Mouse (Mus musculus) layer of hippocampus, adult 2 months (tissue): ENCODE data around the gene Cpm. TPM values are rescaled to one million over a fixed set of nuclear protein-coding genes. Genes with fewer than 3 reads are reported as not detected.

Source experiments
- DNase-seq, 2 experiments: peaks; one replicate each; pipeline ENCODE4 v3.0.0; 2022; ENCODE audit warnings: low spot score in 2 of 2
- H3K27ac ChIP-seq: fragments of 200-600 bp; 2 replicates; pipeline ENCODE4 v1.8.1; 2022
- H3K4me3 ChIP-seq: fragments of 200-600 bp; 2 replicates; pipeline ENCODE4 v1.8.1; 2022; ENCODE audit warnings: mild to moderate bottlenecking
- CTCF ChIP-seq: fragments of 200-600 bp; conservative IDR thresholded peaks from 2 replicates; pipeline ENCODE4 v1.8.1; 2022; ENCODE audit warnings: antibody characterized with exemption, mild to moderate bottlenecking, moderate library complexity
- total RNA-seq, 2 experiments: library from RNA; stranded (reverse); gene quantifications; 2 replicates each; pipeline ENCODE4 v1.2.3; 2021

The Cpm gene
- total RNA-seq, 2 experiments from 2014 or later = 8.5 to 9.7 TPM

- no peak for TF ChIP-seq CTCF
- H3K27ac ChIP-seq = no peak overlapping the region
- H3K4me3 ChIP-seq = no peak overlapping the region
- DNase-seq = no peak
Measured at GRCm38 (mm10) chr10:117607051-117607803, 22.1 kb upstream of the Cpm start.

DNA sequence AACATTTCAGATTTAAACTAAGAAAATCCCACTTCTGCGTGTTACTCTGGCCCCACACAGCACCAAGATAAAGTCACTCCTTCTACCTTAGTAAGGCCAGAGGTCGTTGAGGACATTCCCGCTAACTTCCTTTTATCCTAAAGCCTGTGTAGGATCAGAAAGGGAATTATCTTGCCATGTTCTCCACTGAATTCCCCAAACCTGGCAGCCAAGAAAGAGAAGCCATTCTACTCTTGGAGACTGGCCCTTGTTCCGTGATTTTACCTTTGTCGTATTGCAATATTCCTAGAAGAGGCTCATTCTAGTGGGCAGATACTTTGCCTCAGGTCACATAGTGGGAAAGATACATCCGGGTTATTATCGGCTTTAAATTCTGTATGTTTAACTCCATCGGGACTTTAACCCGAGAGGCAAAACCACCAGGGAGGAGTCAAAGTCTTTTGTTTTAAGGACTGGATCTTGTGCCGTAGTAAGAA is 21.5 kb upstream of the Cpm start:
- no peak for TF ChIP-seq CTCF
- no peak for DNase-seq
- no peak overlapping the region for H3K27ac ChIP-seq
- no peak overlapping the region for H3K4me3 ChIP-seq

GRCm38 (mm10) chr10:117608487-117608886 is 20.8 kb upstream of the Cpm start:
- H3K27ac ChIP-seq = no peak overlapping the region
- TF ChIP-seq CTCF = no peak
- H3K4me3 ChIP-seq = no peak overlapping the region
- DNase-seq = no peak

GRCm38 (mm10) chr10:117608988-117609809 is 20.1 kb upstream of the Cpm start:
- DNase-seq = no peak
- Histone ChIP-seq H3K4me3 (no peak overlapping the region), H3K27ac (no peak overlapping the region)
- TF ChIP-seq CTCF = no peak

GRCm38 (mm10) chr10:117609810-117610090 is 19.6 kb upstream of the Cpm start:
- no peak for DNase-seq
- no peak overlapping the region for H3K27ac ChIP-seq
- H3K4me3 ChIP-seq = no peak overlapping the region
- no peak for TF ChIP-seq CTCF

DNA sequence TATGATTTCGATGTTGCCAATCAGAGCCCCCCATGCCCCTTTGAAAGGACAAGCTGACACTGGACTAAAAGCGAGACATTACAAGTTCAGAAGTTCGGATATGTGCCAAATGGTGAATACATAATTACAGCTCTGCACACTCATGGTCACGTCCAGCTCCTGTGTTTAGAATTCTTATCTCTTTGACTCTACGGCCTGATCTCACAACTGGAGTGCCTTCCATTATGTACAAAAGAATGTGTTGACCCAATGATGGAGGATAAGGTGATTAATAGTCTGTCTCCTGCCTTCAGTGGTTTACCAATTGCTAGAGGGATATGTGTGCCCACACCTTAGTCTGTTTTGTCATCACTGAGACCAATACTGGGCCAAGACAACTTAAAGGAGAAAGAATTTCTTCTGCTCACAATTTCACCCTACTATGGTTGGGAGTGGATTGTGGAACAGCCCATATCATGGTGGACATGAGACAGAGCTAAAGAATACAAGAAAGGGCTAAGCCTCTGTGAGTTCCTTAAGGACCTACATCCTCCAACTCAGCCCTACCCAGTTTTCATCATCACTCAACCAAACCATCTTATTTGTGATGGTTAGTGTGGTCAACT is 19.0 kb upstream of the Cpm start:
- Histone ChIP-seq H3K4me3 (no peak overlapping the region), H3K27ac (no peak overlapping the region)
- no peak for DNase-seq
- no peak for TF ChIP-seq CTCF

DNA sequence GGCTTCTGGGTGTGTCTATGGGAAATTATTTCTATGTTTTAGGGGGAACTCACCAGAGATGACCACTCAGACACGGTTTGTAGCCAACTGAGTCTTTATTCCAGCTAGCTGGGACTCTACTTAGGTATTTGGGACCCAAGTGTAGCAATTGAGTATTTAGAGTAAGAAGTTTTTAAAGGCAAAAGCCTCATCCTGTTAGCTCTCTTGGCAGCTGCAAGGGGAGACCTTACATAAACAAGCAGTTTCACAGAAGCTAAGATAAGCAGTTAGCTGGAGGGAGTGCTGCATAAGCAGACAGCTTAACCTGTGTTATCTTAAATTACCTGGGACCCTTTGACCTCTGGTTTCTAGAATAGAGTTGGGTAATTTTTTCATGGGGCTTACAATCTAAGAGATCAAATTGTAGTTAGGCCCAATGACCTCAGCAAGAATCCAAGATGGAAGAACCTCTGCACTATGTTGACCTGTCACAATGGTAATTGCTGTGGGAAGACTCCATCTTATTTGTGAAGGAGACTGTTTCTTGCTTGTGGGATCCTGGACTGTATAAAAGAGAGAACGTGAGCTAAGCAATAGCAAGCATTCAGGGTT is 18.4 kb upstream of the Cpm start:
- DNase-seq = no peak
- TF ChIP-seq CTCF = no peak
- no peak overlapping the region for H3K4me3 ChIP-seq
- H3K27ac ChIP-seq = no peak overlapping the region

GRCm38 (mm10) chr10:117611503-117611902 is 17.8 kb upstream of the Cpm start:
- no peak overlapping the region for H3K27ac ChIP-seq
- no peak overlapping the region for H3K4me3 ChIP-seq
- TF ChIP-seq CTCF = no peak
- DNase-seq = no peak

DNA sequence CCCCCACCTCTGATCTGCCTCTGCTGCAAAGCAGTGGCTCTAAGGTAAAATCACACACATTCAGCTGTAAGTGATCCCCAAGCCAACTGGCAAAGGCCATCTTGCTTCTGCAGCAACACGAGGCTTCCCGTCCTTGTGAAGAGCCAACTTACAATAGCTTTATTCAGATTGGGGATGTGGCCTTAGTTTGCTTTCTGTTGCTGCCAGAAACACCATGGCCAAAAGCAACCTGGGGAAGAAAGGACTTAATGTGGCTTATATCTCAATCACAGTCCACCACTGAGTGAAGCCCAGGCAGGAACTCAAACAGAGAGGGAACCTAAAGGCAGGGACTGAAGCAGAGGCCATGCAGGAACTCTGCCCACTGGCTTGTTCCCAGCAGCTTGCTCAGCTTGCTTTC is 17.3 kb upstream of the Cpm start:
- no peak overlapping the region for H3K4me3 ChIP-seq
- no peak for TF ChIP-seq CTCF
- no peak for DNase-seq

GRCm38 (mm10) chr10:117612621-117613584 is 16.4 kb upstream of the Cpm start:
- DNase-seq = no peak
- no peak for TF ChIP-seq CTCF
- H3K27ac ChIP-seq = no peak overlapping the region
- H3K4me3 ChIP-seq = no peak overlapping the region

More for the DNA sequence above, 17.3 kb upstream of the Cpm start:
- H3K27ac ChIP-seq = no peak overlapping the region

DNA sequence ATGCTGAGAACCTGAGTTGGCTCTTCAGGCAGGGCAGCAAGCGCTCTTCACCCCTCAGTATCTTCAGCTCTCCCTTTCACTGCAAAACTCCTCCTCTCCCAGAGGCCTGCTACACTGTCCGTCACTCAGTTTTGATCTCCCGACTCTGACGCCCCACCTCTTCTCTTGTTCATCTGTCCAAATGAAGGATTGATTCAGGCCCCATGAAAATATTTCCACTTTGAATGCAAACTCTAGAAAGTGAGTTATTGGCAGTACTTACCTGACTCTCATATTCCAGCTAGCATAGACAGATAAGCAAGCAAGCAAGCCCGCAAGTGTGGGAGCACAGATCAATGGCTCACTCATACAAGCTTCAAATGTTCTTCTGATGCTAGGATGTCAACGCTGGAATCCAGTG is 15.3 kb upstream of the Cpm start:
- no peak for TF ChIP-seq CTCF

GRCm38 (mm10) chr10:117614387-117614786 is 14.9 kb upstream of the Cpm start:
- no peak for TF ChIP-seq CTCF
- Histone ChIP-seq H3K27ac (no peak overlapping the region), H3K4me3 (no peak overlapping the region)
- no peak for DNase-seq

More for the DNA sequence above, 15.3 kb upstream of the Cpm start:
- no peak for DNase-seq
- no peak overlapping the region for H3K27ac ChIP-seq
- H3K4me3 ChIP-seq = no peak overlapping the region
